Mouse (Mus musculus): ENCODE data around the gene Celf2.

DNA sequence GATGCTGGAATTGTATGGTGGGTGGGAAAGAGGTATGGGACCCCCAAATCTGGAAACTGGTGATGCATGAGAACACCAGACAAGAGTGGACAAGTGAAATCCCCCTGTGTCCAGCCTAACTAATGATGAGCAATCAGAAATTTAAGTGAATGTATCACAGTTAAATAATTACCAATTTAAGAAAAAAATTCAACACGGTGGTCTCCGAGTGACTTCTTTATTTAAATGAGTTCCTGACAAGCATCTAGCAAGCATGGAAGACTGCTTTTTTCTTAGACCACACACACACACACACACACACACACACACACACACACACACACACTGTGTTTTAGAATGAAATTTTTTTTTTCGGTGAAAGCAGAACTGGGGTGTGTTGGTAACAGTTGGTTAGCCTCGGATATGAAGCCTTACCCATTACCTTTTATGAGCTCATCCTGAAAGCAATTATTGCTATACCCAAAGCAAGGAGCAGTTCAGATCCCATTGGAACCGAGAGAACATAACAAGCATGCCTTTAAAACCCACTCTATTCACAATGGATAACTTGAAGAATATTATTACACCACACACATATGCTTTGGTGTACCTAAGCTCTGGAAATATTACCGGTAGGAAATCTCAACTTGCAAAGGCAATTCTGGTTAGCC is 627.0 kb downstream of the Celf2 start:
- no peak for TF ChIP-seq CHD2 (IDR thresholded peaks at IDR 0.05; ENCODE audit: low read depth, low read length)
- no peak for TF ChIP-seq MAFK (IDR thresholded peaks at IDR 0.05; ENCODE audit: insufficient read depth, low read depth, low read length)
- no peak for TF ChIP-seq ZNF384 (IDR thresholded peaks at IDR 0.05; ENCODE audit: low read depth, low read length)

Data from ES-E14 (cell line).